Mouse (Mus musculus): ENCODE data around the gene Lpo.

DNA sequence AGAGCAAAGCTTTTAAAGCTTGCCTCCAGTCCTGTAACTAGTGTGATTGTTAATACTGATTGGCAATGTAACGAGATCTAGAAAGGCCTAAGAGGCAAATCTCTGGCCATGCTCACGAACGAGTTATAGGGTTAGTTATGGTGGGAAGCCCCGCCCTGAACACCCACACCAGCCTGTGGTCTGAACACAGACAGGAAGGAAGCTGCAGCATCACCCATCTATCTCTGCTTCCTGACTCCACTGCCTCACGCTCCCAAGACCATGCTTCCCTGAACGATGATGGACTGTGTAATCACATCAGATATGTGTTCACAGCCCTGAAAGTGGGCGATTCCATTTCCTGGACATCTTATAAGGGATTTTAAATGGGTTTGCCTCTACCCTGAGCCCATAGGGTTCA is 19.9 kb downstream of the Lpo start:
- TF ChIP-seq EP300 (IDR thresholded peaks at IDR 0.05) (no peak), CTCF (IDR thresholded peaks at IDR 0.05) (no peak)
